Mouse (Mus musculus) gastrocnemius, postnatal 36 days (tissue): Measurements from ENCODE around the gene Efna2. TPM values are rescaled to one million over a fixed set of nuclear protein-coding genes. Genes with fewer than 3 reads are reported as not detected.

Source experiments
- DNase-seq, 2 experiments: peaks; one replicate each; pipeline ENCODE4 v3.0.0; 2022
- intact Hi-C: fragments of 180-260 bp; cut with DNase I; formaldehyde crosslinking; loops from one replicate; pipeline ENCODE4 v1.15.1; 2025
- total RNA-seq, 2 experiments: library from RNA; stranded (reverse); gene quantifications; 2 replicates each; pipeline ENCODE4 v1.2.3; 2021

Efna2 gene
- total RNA-seq, 2 experiments from 2014 or later: 0.27 to 0.31 TPM

DNA sequence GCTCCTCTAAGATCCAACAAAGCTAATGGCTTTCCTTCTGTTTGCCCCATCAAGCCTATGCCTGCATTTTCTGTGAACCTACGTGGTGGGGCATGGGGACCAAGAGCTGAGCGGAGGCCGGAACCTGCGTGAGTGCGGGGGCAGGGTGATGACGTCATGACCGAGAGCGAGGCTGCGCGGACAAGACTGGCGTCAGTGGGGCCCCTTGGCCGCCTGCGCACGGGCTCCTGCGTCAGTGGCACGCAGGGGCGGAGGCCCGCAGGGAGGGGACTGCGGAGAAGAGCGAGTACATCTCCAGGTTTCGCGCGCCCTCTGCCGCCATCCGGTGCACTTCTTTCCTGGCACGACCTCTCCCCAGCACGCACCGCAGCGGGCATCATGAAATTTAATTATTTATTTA is 38.0 kb upstream of the Efna2 start:
- DNase-seq: peak; percentile 87 to 91
- intact Hi-C loops: no loop called here

DNA sequence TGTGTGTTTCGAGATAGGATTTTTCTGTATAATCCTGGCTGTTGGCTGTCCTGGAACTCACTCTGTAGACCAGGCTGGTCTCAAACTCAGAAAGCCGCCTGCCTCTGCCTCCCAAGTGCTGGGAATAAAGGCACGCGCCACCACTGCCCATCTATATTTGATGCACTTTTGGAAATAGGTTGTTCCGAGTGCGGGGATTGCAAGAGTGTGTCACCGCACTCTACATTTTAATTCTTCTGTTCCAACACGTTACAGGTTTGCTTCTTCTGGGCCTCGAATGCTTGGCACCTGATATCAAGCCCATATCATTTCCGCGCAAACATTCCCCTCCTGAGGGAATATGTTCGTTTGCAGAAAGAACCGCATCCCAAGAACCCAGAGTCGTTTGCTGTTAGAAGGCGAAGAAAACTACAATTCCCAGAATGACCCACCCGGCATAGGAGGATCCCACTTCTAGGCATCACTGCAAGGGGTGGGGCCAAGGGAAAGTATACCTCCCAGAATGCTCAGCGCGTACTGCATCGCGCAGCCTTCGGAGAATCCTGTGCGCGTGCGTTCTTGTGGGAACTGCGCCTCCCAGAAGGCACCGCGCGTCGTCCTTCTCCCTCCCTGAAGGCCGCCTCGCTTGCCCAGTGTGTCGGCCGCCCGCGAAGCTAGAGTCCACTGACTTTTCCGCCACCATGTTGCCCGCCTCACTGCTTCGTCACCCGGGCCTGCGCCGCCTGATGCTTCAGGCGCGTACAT is 37.3 kb upstream of the Efna2 start:
- peak; percentile 78 to 93 for DNase-seq
- intact Hi-C loops: no loop called here

DNA sequence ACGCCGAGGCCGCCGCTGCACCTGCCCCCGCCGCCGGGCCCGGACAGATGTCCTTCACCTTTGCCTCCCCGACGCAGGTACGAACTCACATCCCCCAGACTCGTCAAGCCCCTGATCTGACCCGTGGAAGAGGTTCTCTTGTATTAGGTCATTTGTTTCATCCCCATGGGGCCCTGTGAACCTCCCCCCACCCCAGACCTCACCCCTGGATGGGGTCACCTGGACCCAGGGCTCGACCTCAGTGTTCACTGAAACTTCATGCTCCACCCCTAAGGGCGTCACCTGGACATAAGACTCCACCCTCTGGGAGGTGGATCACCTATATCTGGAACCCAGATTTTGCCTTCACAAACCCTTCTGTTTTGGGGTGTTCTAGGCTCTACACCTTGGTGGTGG is 36.8 kb upstream of the Efna2 start:
- DNase-seq: no peak
- intact Hi-C loops: no loop called here

DNA sequence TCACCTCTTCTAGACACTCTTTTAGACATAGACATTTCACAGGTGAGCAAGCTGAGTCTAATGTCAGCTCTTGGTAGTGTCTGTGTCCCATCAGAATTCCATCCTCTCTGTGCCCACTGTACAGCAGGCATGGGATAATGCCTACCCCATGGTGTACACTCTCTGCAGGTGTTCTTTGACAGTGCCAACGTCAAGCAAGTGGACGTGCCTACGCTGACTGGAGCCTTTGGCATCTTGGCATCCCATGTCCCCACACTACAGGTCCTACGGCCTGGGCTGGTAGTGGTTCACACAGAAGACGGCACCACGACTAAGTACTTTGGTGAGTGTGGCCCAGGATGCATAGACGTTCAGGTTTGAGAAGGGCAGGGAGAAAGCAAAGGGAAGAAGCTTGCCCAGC is 35.6 kb upstream of the Efna2 start:
- intact Hi-C loops: no loop called here

DNA sequence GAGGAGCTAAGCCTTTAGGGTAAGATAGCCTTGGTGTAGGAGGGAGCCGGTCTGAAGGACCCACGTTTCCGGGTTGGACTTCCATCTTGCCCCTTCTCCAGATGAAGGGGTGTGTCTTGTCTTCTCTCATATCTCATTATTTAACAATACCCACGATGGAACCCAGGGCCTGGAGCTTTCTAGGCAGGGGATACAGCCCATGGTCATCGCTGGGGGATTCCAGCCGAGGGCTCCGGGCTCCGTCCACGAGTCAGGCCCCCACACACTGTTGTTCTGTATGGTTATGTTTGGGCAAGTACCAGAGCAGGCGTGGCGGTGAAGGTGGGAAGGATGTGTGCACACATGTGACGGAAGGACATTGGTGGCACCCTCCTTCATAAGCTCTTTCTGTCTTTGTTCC is 35.1 kb upstream of the Efna2 start:
- DNase-seq: no peak
- intact Hi-C loops: no loop called here

More for the DNA sequence above, 35.6 kb upstream of the Efna2 start:
- DNase-seq: no peak

DNA sequence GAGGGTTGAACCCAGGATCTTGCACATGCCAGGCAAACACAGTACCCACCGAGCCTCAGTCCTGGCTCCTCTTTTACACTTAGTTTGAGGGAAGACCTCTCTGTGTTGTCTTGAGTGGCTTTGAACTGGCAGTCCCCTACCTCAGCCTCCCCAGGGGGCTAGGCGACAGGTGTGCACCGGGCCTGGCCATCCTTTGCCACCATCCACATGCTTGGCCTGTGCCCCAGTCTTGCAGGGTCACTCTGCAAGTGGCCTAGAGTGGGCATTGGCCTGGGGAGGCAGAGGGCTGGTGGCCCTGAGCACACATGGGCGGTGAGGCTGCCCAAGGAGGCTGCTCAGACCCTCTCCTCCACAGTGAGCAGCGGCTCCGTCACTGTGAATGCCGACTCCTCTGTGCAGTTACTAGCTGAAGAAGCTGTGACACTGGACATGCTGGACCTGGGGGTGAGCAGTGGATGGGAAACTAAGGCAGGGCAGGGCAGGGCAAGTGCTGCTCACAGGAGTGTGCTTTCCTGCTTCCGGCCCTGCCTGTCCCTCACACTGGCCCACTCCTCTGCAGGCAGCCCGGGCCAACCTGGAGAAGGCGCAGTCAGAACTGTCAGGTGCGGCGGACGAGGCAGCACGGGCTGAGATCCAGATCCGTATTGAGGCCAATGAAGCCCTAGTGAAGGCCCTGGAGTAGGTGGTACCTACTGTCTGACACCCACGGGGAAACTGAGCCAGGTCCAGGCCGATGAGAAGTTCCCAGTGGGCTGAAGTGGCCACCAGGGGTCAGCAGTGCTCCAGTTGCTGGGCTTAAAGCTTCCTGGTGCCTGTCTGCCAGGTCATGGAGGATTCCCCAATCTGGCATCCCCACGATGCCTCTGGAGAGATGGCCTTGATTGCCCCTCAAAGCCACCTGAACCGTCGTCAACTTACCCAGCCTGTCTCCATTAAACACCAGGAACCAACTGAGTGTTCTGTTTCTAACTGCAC is 34.1 kb upstream of the Efna2 start:
- intact Hi-C loops: loop anchor here (1.0 kb wide), 1 partner anchor 20 kb away; the partner anchor contains the start of gene Cirbp
- peak; percentile 74 to 80 for DNase-seq

DNA sequence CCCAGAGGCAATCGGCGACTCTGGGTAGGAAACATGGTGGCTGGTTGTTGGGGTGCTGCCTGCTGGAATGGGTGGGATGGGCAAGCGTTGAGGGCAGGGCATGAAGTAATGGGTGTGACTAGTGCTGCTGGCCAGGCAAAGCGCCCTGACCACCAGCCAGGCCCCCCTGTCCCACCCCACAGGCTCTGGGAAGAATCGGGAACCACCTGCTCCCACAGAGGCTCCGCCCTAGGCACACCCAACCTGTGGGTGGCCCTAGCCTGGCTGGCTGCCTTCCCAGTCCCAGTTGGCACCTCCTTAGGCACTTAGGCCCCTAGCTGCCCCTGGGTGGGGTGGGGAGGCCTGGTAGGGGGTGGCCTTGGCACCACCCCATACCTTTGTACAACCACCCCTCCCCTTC is 33.4 kb upstream of the Efna2 start:
- intact Hi-C loops: loop anchor here (1.0 kb wide), 1 partner anchor 19 kb away; the partner anchor contains the start of gene Cirbp
- DNase-seq: peak; percentile 30 to 45

DNA sequence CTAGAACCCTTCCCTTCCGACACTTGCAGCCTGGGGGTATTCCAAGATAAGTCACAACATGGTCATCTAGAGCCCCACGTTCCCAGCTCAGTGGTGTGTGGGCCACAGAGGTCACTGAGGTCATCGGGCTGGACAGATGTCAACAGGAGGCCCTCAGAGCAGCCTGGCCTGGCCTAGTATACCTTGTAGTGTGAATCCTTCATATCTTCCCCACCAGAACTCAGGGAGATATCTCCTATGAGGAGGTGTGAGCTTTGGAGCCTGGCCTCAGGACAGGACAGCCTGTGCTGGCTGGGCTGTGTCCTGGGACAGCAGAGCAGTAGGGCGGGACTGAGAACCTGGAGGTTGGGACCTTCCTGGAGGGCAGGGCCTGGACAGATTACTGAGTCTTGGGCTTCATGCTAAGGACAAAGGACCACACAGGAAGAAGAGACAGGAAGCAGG is 32.7 kb upstream of the Efna2 start:
- intact Hi-C loops: no loop called here
- peak in 1 of 2 experiments; percentile 23 for DNase-seq

DNA sequence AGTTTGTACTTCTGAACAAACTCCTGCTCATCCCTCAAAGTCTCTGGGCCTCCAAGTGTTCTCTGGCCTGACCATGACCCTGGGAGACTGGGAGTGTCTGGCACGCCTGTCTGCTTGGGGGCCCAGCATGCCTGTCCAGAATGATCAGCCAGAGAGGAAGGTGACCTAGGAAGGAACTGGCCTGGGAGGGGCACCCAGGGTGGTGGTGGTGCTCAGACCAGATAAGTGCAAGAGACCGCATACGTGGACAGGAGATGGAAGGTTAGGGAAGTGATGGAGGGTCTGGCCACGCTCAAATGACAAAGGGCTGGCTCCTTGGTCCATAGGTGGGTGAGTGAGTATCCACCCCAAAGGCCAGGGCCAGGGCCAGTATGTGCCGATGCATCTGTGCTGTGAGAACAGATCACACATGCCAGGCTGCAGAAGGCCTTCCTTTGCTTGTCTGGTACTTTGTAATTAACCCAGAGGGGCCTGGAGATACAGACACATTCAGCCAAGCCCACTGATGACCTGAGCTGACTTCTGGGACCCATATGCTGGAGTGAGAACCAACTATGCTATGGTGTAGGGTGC is 32.0 kb upstream of the Efna2 start:
- DNase-seq: peak in 1 of 2 experiments; percentile 35
- intact Hi-C loops: no loop called here

DNA sequence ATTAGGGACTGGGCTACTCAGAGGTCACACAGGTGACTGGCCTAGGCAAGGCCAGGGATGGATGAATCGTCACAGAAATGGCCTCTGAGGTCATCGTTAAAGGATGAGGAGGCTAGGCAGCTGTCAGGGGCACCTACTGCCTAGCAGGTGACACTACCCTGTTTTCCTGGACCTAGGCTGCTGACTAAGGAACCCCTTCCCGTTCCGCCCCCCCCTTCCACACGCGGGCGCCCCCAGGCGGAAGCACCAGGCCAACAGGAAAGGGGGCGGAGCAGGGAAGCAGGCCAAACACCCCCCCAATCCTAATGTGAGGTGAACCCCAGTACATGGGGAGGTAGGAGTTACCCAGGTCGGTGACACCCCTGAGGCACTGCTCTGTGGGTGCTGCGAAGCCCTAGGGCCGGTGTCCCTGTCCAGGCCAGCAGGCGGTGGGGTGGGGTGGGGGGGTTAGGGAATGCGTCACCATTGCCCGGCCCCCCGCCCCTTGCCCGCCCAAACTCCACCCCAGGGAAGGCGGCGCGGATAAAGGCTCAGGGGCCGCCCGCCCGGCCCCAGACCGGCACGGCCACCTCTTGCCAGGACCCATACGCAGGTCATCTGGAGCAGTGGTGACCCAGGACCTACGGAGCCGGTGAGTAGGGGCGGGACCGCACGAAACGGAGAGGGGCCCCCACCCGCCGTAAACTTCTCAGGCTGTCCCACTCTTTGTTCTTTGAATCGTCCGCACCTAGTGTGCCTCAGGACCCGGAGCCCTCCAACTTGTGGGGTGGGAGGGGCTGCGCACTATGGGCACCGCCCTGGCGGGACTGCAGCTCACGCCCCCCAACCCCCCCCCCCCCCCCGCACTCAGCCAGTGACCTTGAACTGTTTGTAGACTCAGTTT is 31.3 kb upstream of the Efna2 start, which contains the start of gene Midn:
TSS of gene Midn (plus strand) at position 554 of the 883 bp plus-strand sequence.
- DNase-seq: peak; percentile 82 to 86
- intact Hi-C loops: no loop called here

DNA sequence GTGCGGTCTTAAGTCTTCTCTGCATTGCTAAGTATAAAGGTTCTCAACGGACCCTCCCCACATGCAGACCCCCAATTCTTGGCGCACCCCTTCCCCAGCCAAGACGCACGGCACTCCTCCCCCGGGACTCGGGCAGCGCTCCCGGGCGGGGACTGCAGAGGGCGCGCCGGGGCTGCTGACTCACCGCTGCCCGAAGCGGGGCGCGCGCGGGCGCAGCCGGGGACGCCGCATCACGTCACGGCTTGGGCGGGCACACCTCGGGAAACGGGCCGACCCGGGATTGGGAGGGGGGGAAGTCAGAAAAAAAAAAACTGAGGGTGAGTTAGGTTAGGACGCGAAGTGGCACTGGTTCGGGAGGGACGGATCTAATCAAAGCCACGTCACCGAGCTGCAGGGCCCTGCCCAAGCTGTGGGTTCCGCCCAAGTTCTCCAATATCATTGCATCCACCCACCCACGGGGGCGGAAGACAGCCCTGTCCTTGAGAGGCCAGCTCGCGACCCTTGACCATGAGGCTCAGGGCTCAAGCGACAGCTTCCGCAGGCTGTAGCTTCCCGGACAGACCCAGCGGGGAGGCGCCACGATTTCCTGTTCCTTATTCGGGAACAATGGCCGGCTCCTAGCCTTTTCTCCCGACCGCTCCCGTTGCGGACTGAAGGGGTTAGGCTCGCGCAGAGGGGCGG is 30.5 kb upstream of the Efna2 start:
- peak; percentile 92 to 93 for DNase-seq
- intact Hi-C loops: no loop called here

DNA sequence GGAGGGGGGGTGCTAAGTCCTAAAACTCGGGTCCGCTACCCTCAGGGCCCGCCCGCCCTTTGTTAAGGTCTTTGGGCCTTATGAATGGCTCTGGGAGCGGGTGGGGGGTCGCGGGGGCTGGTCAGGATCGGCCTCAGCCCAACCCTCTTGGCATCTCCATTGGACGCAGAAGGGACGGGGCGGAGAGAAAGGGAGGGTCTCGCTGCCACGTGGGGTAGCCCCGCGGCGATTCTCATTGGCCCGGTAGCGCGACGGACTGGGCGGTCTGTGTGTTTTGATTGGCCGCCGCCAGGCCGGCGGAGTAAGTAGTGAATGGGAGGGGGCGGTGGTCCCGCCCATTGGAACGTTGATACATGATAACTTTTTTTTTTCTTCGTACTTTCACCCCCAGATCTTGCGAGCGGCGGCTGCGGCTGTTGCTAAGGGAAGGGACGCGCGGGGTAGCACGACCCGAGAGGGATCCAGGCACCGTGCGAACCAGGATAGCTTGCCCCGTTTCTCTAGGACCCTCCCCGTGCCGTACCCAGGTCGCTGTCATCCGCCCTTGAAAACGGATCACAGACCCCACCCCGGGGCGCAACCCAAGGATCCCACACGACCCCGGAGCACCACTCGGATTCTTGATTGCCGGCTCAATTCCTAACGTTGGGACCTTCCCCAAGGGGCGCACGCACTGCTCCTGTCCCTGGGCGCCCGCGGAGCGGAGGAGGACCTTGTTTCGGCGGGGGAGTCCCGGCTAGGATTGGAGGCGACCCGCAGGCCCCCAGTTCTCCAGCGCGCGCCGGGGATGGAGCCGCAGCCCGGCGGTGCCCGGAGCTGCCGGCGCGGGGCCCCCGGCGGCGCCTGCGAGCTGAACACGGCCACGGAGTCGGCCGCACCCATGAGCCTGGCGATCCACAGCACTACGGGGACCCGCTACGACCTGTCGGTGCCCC is 29.7 kb upstream of the Efna2 start:
- intact Hi-C loops: no loop called here

DNA sequence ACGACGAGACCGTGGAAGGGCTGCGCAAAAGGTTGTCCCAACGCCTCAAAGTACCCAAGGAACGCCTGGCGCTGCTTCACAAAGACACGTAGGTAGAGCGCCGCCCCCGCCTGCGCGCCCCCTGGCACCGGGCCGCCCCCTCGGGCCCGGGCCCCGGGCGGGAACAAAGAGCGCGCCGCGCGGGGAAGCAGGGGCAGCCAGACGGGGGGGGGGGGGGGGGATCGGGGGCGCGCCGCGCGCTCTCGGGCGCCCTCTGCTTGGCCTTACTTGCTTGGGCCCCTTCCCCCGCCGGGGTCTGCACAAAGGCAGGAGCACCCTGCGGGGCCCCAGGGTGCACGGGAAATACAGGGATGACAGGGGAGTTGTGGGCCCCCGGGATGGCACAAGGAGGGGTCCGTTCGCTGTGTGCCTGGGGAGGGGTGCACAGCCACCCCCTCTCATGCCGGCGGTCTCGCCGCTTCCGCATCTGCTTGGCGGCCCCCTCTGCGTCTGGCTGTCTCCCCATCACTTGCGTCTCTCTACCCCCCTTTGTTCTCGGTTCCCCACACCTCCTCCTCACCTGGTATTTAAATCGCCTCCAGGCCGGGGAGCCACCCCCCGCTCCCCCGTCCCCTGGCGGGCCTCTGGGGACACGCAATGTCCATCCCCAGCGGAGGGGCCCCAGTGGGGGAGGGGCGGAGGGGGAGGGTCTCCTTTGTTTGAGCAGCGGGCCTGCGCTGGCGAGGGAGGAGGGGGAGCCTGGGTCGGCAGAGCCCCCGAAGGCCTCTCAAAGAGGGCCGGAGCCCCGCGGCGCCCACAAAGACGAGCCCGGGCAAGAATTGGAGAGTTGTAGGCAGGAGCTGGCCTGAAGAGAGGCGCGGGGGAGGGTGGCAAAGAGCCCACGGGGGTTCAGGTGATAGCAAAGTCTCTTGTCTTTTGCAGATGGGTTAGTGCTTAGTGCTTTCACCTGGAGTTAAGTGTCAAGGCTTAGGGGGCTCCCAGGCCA is 28.8 kb upstream of the Efna2 start:
- intact Hi-C loops: no loop called here
- no peak for DNase-seq

More for the DNA sequence above, 29.7 kb upstream of the Efna2 start:
- peak; percentile 90 to 96 for DNase-seq

DNA sequence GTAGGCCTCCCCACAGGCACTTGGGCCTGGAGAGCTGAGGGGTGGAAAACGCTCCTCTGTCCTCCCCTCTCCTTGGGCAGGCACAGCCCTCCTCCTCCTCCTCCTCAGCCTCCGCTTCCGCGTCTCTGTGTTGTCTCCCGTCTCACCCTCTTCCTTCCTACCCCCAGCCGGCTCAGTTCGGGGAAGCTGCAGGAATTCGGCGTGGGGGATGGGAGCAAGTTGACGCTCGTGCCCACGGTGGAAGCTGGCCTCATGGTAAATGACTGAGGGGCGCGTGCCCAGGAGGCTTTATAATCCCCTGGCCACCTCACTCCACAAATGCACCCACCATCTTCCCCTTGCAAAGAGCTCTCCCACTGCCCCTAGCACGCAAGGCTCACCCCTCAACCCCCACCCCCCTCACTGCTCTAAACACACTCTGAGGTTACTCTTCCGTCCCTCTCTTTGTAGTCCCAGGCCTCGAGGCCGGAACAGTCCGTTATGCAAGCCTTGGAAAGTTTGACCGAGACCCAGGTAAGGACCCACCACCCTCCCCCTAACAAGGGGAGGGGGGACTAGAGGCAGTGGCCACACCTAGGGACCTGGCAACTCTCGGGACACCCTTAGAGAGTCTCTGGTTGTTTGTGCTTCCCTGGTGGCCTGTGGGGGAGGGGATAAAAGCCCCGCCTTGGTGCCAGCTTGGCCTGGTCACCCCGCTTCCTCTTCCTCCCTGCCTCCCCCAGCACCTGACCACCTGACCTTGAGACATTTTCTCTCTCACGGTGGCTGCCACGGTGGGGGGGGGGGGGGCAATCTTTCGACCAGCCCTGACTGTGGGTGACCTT is 27.9 kb upstream of the Efna2 start:
- intact Hi-C loops: no loop called here
- no peak for DNase-seq

DNA sequence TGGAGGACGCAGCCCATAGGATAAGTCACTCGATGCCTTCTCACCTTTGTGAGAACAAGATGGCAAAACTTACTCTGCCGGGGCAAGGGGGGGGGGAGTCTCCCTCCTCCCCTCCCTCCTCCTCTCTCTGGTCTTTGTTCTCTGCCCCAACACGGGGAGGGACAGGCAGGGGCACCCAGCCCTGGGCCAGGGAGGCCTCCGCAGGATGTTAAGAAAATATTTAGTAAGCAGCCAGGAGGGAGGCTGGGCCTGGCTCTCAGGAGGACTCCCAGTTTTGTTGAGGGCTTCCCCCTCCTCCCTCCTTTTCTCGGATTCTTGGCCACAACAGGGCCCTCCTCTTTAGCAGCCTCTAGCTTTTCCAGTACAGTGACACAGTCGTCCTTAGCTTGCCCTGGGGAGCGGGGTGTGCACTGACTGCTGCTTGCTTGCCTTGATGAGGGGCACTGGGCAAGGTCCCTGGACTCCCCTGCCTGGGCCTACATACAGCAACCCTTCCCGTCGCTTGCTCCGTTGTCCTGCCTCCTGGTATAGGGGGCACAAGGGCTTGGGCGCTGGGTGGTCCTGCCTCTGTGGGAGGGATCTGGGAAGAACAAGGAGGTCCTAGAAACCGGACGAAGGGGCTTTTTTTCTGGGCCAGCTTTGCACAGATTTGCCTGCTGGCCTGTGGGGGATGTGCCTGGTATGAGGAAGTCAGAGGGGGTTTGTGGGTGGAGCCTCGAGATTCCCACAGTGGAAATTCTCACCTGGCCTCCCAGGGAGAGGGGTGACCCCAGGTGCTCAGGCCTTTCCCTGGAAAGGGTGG is 27.0 kb upstream of the Efna2 start:
- intact Hi-C loops: no loop called here
- no peak for DNase-seq
